Mouse (Mus musculus) common myeloid progenitor, adult 5-6 weeks (primary cell): ENCODE data around the gene Mcam. TPM values are rescaled to one million over a fixed set of nuclear protein-coding genes. Genes with fewer than 3 reads are reported as not detected.
A peak's percentile ranks its signal among the peaks of the same experiment; 100 is the strongest.
"Not testable (repeated sequence)": the region's sequence is repeated elsewhere in the genome, so short reads cannot be mapped to it uniquely, and the experiment has no call there.

Source experiments
- ATAC-seq: replicated peaks from 2 replicates; pipeline ENCODE4 v1.8.0; 2016; ENCODE audit warnings: low read depth, mild to moderate bottlenecking, moderate TSS enrichment, inconsistent platforms; ENCODE audit not compliant: poor library complexity, severe bottlenecking
- total RNA-seq: library from RNA; stranded (forward); fragments of 200-1000, 187-1606 nt; gene quantifications from 2 replicates; pipeline ENCODE4 v1.2.3, GENCODE M21; 2017

The Mcam gene
- total RNA-seq, 1 experiment from 2014 or later: 2.6 TPM

DNA sequence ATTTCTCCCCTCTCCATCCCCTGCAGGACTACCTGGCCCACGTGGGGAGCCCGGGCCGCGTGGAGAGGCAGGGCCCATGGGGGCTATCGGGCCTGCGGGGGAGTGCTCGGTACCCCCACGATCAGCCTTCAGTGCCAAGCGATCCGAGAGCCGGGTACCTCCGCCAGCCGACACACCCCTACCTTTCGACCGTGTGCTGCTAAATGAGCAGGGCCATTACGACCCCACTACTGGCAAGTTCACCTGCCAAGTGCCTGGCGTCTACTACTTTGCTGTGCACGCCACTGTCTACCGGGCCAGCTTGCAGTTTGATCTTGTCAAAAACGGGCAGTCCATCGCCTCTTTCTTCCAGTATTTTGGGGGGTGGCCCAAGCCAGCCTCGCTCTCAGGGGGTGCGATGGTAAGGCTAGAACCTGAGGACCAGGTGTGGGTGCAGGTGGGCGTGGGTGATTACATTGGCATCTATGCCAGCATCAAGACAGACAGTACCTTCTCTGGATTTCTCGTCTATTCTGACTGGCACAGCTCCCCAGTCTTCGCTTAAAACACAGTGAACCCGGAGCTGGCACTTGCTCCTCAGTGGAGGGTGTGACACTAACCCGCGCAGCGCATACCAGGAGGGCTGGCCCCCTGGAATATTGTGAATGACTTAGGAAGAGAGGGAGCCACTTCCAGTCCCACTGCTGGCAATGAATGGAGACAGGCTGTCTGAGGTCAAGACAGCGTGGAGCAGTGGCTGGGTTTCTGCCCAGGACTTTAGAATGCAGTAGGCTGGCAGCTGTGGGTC, 25.8 kb upstream of the Mcam start:
- no peak for ATAC-seq

DNA sequence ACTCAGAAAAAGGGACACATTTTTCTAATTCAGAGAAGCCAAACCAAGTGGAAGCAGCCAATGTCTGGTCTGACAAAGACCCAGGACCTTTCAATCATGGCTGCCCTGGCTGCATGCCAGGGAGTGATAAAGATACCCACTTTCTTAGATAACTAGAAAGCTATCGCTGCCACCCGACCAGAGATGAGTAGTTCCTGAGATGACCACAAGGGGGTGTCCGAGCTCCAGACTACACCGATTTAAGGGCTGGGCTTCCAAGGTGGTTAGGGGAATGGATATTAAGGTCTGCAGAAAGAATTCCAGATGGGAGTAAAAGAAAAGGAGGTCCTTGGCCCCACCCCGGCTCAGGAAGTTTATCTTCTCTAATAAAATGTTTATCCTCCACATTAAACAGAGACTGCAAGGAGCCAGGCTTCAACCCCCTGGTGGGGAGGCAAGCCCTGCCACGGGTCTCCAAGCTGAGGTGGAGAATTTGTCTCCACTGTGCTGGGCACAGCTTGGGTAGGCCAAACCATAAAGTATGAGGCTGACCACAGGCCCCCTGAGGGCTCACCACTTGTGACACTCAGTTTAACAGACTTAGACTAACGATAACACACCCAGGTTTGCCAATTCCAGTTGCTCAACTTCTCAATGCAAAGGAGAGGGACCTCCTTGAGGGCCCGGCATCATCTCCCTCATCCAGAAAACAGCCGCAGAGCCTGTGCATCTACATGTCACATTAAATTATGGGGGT, 24.7 kb upstream of the Mcam start:
- ATAC-seq: peak; percentile 32; the same call in 1 of the 2 replicates

DNA sequence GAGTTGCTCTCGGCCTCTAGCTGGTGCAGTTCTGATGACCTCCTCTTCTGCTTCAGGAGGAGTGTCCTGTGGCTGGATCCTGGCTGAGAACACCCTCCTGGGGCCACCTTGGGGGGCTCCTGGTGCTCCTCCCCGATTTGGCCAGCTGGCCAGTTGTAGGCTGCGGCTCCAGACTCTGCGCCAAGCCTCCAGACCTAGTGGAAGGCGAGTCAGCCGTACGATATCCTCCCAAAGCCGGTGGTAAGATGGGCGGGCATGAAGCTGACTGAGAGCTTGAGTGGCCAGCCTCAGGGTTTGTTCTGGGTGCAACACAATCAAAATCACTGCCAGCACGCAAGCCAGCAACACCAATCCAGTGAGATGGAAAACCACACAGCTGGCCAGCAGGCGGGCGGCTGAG, 22.4 kb upstream of the Mcam start:
- ATAC-seq: not testable (repeated sequence)

DNA sequence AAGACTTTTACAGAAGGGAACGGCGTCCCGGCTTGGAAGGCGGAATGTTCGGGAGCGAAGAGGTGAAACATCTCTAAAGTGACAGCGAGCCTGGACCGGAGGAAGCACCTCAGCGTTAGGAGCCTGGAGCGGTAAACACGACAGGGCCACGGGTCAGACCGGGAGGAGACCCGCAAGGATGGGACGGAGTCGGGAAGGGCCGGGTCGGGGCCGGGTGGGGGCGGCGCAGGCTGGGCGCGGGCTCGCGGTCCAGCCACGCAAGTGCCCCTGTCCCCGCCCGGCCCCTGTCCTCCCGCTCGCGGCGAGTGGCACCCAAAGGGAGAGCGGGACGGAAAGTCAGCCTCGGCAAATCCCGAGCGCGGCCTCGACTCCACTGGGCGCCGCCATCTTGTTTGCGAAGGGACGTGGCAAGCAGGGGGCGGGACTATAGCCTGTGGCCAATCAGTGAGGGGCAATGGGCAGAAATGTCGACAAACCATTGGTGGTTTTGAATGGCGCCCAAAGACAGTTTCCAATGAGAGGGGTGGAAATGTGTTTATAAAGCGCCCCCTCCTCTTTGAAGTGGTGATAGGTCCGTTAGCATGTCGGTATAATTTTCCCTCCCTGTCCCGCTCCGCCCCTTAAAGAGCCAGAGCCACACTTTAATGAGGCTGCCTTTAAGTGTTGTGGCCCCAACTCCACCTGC, 21.0 kb upstream of the Mcam start, which contains the start of the genes Gm49380 and Rnf26:
Gene Gm49380 (minus strand): TSS at position 396 of the 685 bp plus-strand sequence.
Gene Rnf26 (minus strand): TSS at position 413 of the 685 bp plus-strand sequence.
- ATAC-seq: peak; percentile 98

DNA sequence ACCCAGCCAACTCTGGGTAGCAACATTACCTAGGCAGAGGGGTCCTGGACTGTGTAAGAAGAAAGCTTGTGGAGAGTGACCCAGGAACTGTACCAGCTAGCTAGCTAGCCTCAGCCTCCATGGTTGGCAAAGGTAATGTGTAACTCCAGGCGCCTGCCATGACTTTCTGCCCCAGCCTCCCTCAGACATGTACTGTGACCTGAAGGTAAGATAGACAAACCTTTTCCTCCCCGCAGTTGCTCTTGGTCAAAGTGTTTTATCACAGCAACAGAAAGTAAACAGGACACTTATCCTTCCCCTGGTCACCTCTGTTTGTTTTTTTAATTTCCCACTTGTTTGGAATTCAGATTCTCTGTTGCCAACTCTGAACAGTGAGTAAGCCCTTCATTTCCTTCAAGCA, 19.8 kb upstream of the Mcam start:
- ATAC-seq: no peak

DNA sequence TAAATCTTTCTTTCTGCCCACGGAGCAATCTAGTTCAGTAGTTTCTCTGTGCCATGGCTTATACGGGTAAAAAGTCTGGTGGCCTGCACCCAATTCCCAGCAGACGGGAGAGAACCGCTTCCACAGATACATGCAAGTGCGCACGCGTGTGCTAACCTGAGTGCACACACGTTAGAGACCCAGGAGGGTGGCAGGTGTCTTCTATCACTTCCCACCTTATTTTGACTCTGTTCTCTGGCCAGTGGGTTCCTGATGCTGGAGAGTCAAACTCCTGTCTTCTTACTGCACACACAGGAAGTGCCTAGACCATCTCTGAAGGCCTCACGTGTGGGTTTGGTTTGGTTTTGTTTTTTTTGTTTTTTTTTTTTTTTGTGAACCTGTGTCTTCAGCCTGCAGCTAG, 18.7 kb upstream of the Mcam start:
- ATAC-seq: no peak

DNA sequence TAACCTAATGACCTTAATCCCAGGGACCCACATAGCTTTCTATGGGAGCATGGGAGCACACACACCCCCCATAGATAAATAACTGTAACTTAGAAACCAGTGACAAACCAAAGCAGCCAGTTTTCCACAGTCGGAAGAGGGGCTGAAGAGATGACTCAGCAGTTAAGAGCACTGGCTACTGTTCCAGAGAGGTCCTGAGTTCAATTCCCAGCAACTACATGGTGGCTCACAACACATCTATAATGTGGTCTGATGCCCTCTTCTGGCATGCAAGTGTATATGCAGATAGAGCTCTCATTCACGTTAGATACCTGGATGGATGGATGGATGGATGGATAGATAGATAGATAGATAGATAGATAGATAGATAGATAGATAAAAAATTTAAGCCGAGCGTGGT, 18.1 kb upstream of the Mcam start:
- no peak for ATAC-seq

DNA sequence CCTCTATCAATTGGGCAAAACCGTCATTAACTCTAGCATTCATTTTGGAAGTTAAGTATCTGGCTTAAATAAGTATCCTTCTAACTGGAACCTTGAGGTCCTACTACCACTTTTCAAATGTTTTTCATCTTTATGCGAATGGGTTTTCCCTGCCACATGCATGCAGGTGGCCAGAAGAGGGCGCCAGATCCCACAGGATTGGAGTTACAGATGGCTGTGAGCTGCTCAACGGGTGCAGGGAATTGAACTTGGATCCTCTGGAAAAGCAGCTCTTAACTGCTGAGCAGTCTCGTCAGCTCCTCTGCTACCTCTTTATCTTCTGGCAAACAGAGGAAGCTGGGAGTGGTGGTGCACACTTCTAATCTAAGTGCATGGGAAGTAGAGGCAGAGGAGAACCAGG, 15.3 kb upstream of the Mcam start:
- ATAC-seq: 0 out of 2 replicates have a peak, but pooled peaks have one; percentile 42

DNA sequence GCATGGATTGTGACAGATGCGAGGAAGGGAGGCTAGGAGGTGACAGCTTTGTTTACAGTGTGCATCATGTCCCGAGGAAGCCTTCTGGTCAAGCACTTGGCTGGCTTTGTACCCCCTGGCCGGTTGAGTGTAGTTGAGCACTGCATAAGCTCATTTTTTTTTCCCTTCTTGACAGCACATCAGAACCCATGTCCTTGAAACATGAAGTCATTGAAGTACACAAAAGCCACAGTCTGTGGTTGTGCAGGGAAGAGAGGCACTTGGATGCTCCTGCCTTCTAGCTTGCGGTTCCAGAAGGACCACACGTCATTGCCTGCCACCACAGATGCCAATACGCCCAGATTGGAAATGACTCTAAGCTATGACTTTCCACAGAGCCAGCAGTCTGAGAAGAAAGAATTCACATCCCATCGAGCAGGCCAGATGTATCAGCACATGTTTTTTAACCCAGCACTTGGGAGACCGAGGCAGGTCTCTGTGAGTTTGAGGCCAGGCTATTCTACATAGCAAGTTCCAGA, 14.3 kb upstream of the Mcam start:
- ATAC-seq: no peak

DNA sequence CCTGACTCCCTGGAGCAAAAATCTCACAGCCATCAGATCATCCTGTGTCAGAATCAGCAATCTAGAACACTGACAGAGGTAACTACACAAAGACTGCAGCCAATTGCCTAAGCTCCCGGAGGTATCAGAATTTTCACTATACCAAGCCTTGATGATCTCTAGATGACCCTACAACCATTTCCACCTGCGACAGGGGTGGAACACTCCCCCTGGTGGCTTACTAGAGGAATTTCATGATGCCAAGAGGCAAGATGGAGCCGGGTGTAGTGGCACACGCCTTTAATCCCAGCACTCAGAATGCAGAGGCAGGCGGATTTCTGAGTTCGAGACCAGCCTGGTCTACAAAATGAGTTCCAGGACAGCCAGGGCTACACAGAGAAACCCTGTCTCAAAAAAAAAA, 10.0 kb upstream of the Mcam start:
- ATAC-seq: peak; percentile 57; the same call in 1 of the 2 replicates

DNA sequence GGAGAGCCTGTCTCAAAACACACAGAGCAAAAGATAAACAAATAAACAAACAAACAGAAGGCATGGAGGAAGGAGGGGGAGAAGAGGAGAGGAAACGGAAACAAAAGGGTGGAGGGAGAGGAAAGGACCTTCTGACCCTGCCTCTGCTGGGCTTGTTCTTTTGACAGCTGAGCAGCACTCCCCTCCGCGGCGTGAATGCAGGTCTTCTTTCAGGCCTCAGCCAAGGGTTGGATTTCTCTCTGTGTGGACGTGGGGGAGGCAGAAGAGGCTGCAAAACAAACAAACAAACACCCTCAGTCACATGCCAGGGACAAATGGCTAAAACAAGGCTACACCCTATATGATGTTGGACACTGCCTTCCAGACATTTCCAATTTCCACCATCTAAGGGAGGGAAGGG, 9.2 kb upstream of the Mcam start:
- no peak for ATAC-seq

DNA sequence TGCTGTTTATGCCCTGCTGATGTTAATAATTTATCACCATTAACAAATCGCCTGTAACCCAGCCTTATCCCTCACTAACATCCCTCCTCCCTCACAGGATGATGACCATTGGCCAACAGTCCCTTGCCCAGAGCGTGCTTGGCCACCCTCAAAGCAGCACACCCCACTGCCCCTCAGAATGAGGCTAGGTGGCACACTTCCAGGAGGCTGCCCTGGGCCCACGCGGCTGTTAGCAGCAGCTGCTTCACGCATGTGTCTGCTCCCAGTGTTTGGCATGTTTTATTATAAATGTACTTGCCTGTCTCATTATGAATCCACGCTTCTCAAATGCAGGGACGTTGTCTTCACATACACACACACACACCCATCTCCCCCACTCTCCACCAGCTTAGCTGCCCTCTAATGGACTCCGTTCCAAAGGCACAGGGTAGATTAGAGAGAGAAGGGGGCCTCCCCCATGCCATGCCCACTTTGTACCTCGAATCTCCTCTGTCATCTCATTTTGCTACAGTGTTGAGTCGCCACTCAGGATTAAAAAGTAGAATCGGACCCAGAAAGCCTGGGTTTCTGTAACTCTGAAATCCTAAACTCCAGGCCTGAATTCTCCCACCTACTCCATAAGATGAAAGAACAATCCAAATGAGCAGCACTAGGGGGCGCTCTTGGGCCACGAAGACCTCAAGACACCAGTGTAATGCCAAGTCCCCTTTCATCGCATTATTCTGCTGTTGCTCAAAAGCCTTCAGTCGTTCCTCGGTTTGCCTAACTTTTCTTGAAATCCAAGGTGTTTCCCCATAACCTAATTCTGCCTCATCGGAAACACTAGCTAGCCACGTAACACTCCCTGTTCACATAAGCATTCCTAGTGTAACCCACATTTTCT, 8.5 kb upstream of the Mcam start:
- ATAC-seq: peak; percentile 60

DNA sequence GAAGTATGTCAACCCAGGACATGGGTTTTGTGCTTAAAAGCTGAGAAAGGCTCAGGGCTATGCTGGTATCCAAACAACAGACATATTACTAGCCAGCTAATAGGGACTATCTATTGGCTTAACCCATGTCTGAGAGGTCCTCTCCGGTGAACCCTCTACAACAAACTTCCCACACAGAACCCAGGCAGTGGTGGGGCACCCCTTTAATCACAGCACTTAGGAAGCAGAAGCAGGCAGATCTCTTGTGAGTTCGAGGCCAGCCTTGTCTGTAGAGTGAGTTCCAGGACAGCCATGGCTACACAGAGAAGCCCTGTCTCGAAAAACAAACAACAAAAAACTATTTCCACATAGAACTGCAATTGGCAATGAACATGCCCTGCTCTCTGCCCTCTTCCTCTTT, 7.5 kb upstream of the Mcam start:
- ATAC-seq: no peak

DNA sequence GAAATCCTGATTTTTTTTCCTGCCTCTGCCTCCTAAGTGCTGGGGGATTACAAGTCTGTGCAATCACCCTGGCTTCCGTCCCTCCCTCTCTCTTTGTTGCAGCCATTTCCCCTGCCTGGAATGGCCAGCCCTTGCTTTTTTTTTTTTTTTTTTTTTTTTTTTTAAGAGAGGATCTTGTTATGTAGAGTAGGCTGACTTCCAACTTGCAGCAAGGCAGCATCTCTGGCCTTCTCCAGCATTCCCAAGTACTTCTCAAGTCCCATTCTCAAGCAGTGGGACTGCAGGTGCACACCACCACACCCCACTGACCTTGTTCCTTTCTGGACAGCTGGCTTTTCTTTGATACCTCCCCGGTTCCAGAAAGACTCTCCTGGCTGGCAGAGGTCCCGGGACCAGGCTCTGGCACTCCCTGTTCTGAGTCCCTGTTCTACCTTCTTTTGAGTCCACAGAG, 6.9 kb upstream of the Mcam start:
- no peak for ATAC-seq

DNA sequence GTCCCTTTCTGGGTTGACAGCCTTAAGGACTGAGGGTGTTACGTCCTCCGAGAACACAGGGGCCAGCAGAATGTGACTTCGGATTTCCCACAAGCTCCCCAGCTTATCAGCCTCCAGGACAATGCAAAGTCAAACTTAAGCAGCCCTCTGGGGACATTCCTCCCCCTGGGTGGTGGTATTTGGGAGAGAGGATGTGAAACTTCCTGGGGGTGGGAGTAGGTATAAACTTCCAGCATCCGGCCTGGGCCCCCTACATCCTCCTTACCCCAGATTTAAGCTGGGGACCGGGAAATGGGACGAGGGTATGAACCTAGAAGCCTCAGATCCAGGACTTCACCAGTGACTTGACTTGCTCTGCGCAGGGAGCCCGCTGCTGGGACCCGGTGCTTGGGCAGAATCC, 4.6 kb upstream of the Mcam start:
- ATAC-seq: no peak

DNA sequence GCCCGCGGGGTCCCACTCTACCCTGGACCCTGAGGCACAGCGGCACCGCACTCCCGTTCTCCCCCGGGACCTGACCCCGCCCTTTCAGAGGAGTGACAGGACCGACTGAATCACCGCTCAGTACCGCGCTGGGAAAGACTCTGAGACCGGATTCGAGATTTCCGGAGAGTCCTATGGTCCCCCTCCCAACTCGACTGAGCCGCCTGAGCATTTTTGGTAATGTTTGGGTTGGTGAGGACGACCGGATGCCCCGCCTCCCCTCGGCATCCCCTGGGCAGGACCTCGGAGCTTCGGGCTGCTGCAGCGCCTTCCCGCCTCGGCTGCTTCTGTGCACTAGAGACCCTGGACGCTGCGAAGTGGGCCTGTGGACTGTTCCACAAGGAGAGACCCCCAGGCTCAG, 4.2 kb upstream of the Mcam start:
- peak; percentile 62 for ATAC-seq

DNA sequence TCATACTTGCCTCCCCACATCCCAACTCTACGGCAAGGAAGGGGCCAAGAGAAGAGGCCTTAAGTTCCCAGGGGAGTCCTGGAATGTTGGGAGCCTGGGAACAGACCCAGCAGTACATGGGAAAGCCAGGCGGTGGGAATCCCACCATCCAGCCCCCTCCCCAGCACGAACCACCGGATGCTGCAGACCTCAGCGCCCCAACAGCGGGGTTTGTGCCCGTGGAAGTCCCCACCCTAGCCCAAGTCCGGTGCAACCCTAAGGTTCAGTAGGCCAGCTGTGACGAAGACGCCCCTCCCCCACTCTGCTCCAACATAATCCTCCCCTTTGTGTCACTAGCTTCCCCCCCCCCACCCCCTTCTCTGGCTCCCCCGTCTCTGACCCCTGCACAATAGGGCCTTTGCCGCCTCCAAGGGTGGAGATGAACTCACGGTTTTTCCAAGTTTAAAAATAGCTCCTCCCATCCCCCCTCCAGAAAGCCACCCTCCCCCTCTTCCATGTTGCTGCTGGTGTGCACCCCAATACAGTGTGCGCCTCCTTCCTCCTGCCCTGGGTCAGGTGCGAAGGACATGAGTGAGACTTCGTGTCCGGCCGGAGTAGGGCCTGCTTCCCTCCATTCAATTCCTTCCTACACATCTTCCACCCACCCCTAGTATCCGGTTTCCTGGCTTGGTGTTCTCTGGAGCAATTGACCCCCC, 3.5 kb upstream of the Mcam start:
- ATAC-seq: no peak

DNA sequence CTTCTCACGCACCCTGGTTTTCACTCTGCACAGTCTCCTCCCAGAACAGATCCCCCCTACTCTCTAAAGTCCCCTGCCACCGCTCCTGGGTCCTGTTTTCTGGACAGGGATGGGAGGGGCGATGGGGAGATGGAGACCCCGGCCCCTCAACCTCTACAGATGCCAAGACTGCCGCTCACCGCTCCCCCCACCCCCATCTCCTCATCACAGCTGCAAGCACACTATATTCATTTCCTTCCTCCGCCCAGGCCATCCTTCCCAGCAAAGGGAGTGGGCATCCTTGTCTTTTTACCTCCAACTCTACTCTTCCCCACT, 3.0 kb upstream of the Mcam start:
- no peak for ATAC-seq

DNA sequence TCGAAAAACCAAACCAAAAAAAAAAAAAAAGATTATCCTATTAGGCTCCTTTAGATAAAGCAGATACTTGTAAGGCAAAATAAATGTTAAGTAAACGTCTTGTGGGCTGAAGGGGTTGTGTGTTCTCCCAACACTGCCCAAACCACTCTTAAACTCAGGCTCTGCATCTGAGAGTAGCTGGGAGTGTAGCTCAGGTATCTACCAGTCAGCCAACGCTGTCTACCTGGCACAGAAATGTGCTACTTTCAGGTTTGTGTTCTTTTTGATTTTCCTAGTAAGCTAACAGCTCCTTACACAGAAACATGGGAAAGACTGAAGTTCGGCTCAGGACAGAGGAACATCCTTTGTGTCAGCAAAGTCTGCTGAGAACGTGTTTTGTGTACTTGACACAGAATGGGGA, 2.1 kb upstream of the Mcam start:
- ATAC-seq: no peak
